Mouse (Mus musculus) midbrain, embryonic 11.5 days (tissue): ENCODE results near the gene Rrn3. TPM values are rescaled to one million over a fixed set of nuclear protein-coding genes. Genes with fewer than 3 reads are reported as not detected.
"Not testable (repeated sequence)": the region's sequence is repeated elsewhere in the genome, so short reads cannot be mapped to it uniquely, and the experiment has no call there.

Source experiments
- ATAC-seq: fragments of 200-750 bp; cut with Nextera tagmentation; 2 replicates; pipeline ENCODE4 v1.8.0; 2017; ENCODE audit warnings: moderate TSS enrichment, moderate library complexity; ENCODE audit not compliant: low FRiP score
- DNase-seq: peaks from one replicate; pipeline ENCODE4 v3.0.0; 2015; ENCODE audit warnings: low spot score; ENCODE audit errors: missing footprints
- H3K27ac ChIP-seq: fragments of 300-500 bp; sonication (generic); 2 replicates; pipeline ENCODE4 v1.5.1; 2014; ENCODE audit warnings: low read depth, low read length
- H3K27me3 ChIP-seq: fragments of 300-500 bp; sonication (generic); 2 replicates; pipeline ENCODE4 v1.6.1; 2014; ENCODE audit warnings: mild to moderate bottlenecking, low read length, moderate library complexity, mixed read lengths; ENCODE audit not compliant: control insufficient read depth, insufficient read depth
- H3K36me3 ChIP-seq: fragments of 300-500 bp; sonication (generic); 2 replicates; pipeline ENCODE4 v1.6.1; 2014; ENCODE audit warnings: mild to moderate bottlenecking, low read length, moderate library complexity, mixed read lengths; ENCODE audit not compliant: control insufficient read depth, insufficient read depth
- H3K4me1 ChIP-seq: fragments of 300-500 bp; sonication (generic); 2 replicates; pipeline ENCODE4 v1.6.1; 2014; ENCODE audit warnings: low read length; ENCODE audit not compliant: control insufficient read depth, insufficient read depth
- H3K4me2 ChIP-seq: fragments of 300-500 bp; sonication (generic); 2 replicates; pipeline ENCODE4 v1.6.1; 2014; ENCODE audit warnings: mild to moderate bottlenecking, moderate library complexity
- H3K4me3 ChIP-seq: fragments of 300-500 bp; sonication (generic); 2 replicates; pipeline ENCODE4 v1.5.1; 2014; ENCODE audit warnings: low read depth, low read length
- H3K9ac ChIP-seq: fragments of 300-500 bp; sonication (generic); 2 replicates; pipeline ENCODE4 v1.6.1; 2014; ENCODE audit warnings: low read length
- H3K9me3 ChIP-seq: fragments of 300-500 bp; sonication (generic); 2 replicates; pipeline ENCODE4 v1.6.1; 2016; ENCODE audit warnings: low read length; ENCODE audit not compliant: control insufficient read depth
- WGBS: fragments of 180-500 bp; shearing (Covaris S2); extraction: QIAGEN DNeasy Blood & Tissue Kit; methylation state at CpG from one replicate; pipeline ENCODE4 v1.1.7; 2014; 5-methylcytosine and 5-hydroxymethylcytosine counted together
- polyA plus RNA-seq: library from polyadenylated mRNA; unstranded; fragments of >200 nt; fragmentation: Nextera tagmentation; extraction: Ambion mirVana; gene quantifications from 2 replicates; pipeline ENCODE4 v1.2.1, GENCODE M21; 2014

Rrn3 gene
- polyA plus RNA-seq, 1 experiment from 2014 or later, result 107 TPM

- WGBS, result 74% methylated on average over 4 of the region's 4 CpGs
- ATAC-seq, H3K4me3 ChIP-seq, H3K4me1 ChIP-seq, H3K9me3 ChIP-seq, H3K36me3 ChIP-seq, H3K27me3 ChIP-seq, H3K4me2 ChIP-seq, H3K9ac ChIP-seq, DNase-seq, H3K27ac ChIP-seq: not testable (repeated sequence)
Measured at GRCm38 (mm10) chr16:13771603-13772002, 8.9 kb upstream of the Rrn3 start.

GRCm38 (mm10) chr16:13772051-13772450 lies 8.5 kb upstream of the Rrn3 start:
- 90% methylated on average over 5 of the region's 5 CpGs for WGBS
- H3K4me1 ChIP-seq, result not testable (repeated sequence)

DNA sequence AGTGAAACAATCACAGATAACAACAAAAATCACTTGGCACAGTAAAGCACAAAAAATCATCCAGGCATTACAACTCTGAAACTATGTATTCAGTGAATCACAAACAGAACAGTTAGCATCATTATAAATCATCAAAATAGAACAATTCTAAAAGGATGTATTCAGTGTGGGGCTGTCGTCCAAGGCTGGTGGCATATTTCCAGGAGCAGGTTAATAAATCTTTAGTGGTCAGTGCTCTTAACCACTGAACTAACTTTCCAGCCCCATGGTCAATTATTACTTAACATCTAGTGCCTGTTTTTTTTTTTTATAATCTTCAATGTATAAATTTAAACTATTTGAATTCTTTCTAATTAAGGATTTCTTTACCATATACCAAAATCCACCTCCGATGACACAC lies 6.5 kb upstream of the Rrn3 start:
- not testable (repeated sequence) for H3K4me3 ChIP-seq, H3K36me3 ChIP-seq, H3K4me2 ChIP-seq, DNase-seq, H3K27ac ChIP-seq, H3K9me3 ChIP-seq, H3K4me1 ChIP-seq, ATAC-seq, H3K27me3 ChIP-seq, H3K9ac ChIP-seq
- WGBS, result 88% methylated on average over 2 of the region's 2 CpGs

More at GRCm38 (mm10) chr16:13772051-13772450, 8.5 kb upstream of the Rrn3 start:
- H3K9me3 ChIP-seq, H3K4me2 ChIP-seq, H3K27me3 ChIP-seq, H3K4me3 ChIP-seq, H3K27ac ChIP-seq, DNase-seq, H3K9ac ChIP-seq, ATAC-seq, H3K36me3 ChIP-seq: not testable (repeated sequence)

GRCm38 (mm10) chr16:13774651-13775050 lies 5.9 kb upstream of the Rrn3 start:
- WGBS, result 86% methylated on average over 3 of the region's 3 CpGs
- H3K4me3 ChIP-seq, H3K4me1 ChIP-seq, H3K9ac ChIP-seq, H3K9me3 ChIP-seq, H3K27me3 ChIP-seq, H3K27ac ChIP-seq, DNase-seq, H3K36me3 ChIP-seq, H3K4me2 ChIP-seq, ATAC-seq: not testable (repeated sequence)

DNA sequence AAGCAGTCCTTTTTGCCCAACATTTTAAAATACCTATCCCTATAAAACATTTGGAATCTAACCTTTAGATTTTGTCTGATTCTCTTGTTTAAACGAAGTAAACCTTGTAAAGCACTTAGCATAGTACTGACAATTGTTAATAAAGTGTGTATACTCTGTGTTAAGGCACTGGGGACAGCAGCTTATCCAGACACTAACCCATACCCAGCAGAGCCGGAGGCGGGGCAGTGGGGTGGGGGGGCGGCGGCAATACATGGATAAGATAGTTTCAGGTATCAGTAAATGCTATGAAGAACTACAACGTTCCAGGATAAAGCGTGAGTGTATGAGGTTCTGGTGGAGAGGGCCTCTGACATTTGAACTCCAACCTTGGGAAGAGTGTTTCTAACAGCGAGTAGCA lies 708 bp downstream of the Rrn3 start:
- H3K27ac ChIP-seq, result no peak overlapping the region
- ATAC-seq (no peak), DNase-seq (no peak)
- peak overlapping the region; percentile 69 for H3K4me2 ChIP-seq
- H3K9me3 ChIP-seq, result no peaks in the 10 kb centered on the region
- H3K4me1 ChIP-seq, result peaks cover 16% of the 10 kb centered on the region
- 41% methylated on average over 8 of the region's 8 CpGs for WGBS
- H3K9ac ChIP-seq, result peak overlapping the region; percentile 91
- no peaks in the 10 kb centered on the region for H3K27me3 ChIP-seq
- peak overlapping the region; percentile 81 for H3K4me3 ChIP-seq
- peaks cover 8% of the 10 kb centered on the region for H3K36me3 ChIP-seq

DNA sequence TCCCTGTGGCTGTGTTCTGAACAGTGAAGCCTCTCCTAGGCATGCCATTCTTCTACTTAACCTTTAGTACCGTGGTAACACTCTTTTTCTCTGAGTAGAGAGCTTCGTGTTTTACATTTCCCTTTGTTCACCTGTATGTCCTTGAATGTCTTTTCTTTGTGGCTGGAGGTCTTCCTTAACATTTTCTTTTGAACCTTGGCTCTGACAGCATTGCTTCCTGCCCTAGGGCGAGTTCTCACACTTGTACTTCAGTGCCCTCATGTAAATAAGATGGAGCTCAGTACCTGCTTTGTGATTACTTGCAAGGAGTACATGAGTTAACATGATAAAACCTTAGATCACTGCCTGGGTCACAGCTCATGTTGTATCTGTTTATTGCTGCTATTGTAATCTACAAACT lies 5.4 kb downstream of the Rrn3 start:
- ATAC-seq (no peak), DNase-seq (peak; percentile 59)
- Histone ChIP-seq H3K9ac (no peak overlapping the region), H3K4me1 (peaks cover 11% of the 10 kb centered on the region), H3K9me3 (no peaks in the 10 kb centered on the region), H3K36me3 (peaks cover 18% of the 10 kb centered on the region), H3K27ac (no peak overlapping the region), H3K27me3 (no peaks in the 10 kb centered on the region), H3K4me2 (no peak overlapping the region), H3K4me3 (no peak overlapping the region)
- WGBS, result 84% methylated on average over 3 of the region's 3 CpGs

- H3K4me3 ChIP-seq, DNase-seq, H3K9ac ChIP-seq, ATAC-seq, H3K4me2 ChIP-seq, H3K9me3 ChIP-seq, H3K4me1 ChIP-seq, H3K27me3 ChIP-seq, H3K27ac ChIP-seq: not testable (repeated sequence)
- H3K36me3 ChIP-seq, result peaks cover 33% of the 10 kb centered on the region; the same call in 1 of the 2 replicates
- WGBS, result 96% methylated on average over 2 of the region's 2 CpGs
Measured at GRCm38 (mm10) chr16:13793441-13793840, 12.9 kb downstream of the Rrn3 start.

GRCm38 (mm10) chr16:13796746-13797175 lies 16.3 kb downstream of the Rrn3 start:
- Histone ChIP-seq H3K27ac (no peak overlapping the region), H3K4me2 (no peak overlapping the region), H3K4me1 (no peaks in the 10 kb centered on the region), H3K36me3 (peaks cover 42% of the 10 kb centered on the region), H3K4me3 (no peak overlapping the region), H3K27me3 (no peaks in the 10 kb centered on the region), H3K9ac (no peak overlapping the region), H3K9me3 (no peaks in the 10 kb centered on the region)
- DNase-seq (peak; percentile 67), ATAC-seq (no peak)
- 92% methylated on average over 5 of the region's 5 CpGs for WGBS

DNA sequence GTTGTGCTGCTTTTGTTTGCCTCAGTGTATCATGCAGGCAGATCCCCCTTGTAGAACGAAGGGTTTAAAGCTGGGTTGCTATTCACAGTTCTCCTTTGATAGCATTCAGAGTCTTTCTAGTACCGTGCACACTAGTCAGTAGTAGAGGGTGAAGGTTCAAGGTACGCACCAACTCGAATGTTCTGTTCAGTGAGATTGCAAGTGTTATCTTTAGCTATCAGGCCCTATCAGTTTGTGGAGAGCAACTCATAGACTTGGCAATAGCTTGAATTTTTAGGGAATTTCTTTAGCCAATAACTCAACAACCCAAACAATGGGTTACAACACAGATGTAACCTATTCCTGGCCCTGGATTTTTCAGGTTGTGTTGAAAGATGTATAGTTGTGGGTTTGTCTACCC lies 20.7 kb downstream of the Rrn3 start:
- H3K36me3 ChIP-seq, result peaks cover 38% of the 10 kb centered on the region
- WGBS, result 90% methylated on average over 4 of the region's 4 CpGs
- ATAC-seq, result no peak
- peak; percentile 35 for DNase-seq
- no peak overlapping the region for H3K4me2 ChIP-seq
- no peaks in the 10 kb centered on the region for H3K27me3 ChIP-seq
- no peaks in the 10 kb centered on the region for H3K4me1 ChIP-seq
- no peak overlapping the region for H3K9ac ChIP-seq
- no peak overlapping the region for H3K4me3 ChIP-seq
- no peaks in the 10 kb centered on the region for H3K9me3 ChIP-seq
- no peak overlapping the region for H3K27ac ChIP-seq

GRCm38 (mm10) chr16:13804666-13805065 lies 24.2 kb downstream of the Rrn3 start:
- Histone ChIP-seq H3K9me3 (no peaks in the 10 kb centered on the region), H3K36me3 (peaks cover 32% of the 10 kb centered on the region), H3K4me1 (no peaks in the 10 kb centered on the region), H3K9ac (no peak overlapping the region), H3K4me3 (no peak overlapping the region), H3K27ac (no peak overlapping the region), H3K27me3 (no peaks in the 10 kb centered on the region), H3K4me2 (no peak overlapping the region)
- peak; percentile 67 for DNase-seq
- no peak for ATAC-seq
- WGBS, result 87% methylated on average over 5 of the region's 5 CpGs
